Mouse (Mus musculus): ENCODE results near the gene Gm5938. TPM values are rescaled to one million over a fixed set of nuclear protein-coding genes. Genes with fewer than 3 reads are reported as not detected.

Gm5938 gene
- polyA plus RNA-seq (2014; fragmentation: Nextera tagmentation; extraction: Ambion mirVana), result not detected in 2 replicates

DNA sequence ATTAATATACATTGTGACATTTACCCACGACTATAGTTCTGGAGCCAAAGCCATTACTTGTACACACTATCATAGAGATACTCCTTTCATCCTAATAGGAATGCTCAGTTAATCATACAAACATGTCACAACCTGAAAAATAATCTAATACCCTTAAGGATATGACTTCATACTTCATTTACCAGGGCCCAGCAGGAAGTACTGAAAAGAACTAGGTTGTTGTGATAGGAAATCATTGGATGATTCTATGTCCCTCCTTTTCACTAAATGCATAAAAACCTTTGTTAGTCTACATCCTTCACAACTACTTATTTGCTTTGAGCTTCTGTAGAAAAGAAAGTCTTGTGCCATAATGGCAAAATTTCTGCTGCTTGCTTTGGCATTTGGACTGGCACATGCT, at the start of gene Gm5938:
TSS of gene Gm5938 (plus strand) at position 301 of the 400 bp plus-strand sequence.
- no peak within 1 kb of the TSS for H3K27ac ChIP-seq (ENCODE audit: low read depth)
- no peak within 1 kb of the TSS for H3K4me2 ChIP-seq
- no peak for DNase-seq
- no peak for ATAC-seq (ENCODE audit: insufficient read depth)
- no peaks in the 10 kb centered on the region for H3K27me3 ChIP-seq (ENCODE audit: insufficient read depth, low read length)
- no peaks in the 10 kb centered on the region for H3K36me3 ChIP-seq (ENCODE audit: insufficient read depth)
- H3K4me1 ChIP-seq (ENCODE audit: insufficient read depth), result no peaks in the 10 kb centered on the region
- H3K9ac ChIP-seq, result no peak within 1 kb of the TSS
- H3K4me3 ChIP-seq (ENCODE audit: low read depth, low read length), result no peak within 1 kb of the TSS
- no peak for TF ChIP-seq CTCF (IDR thresholded peaks at IDR 0.05; ENCODE audit: low read depth)
- 57% methylated on average over 1 of the region's 1 CpGs for WGBS
- H3K9me3 ChIP-seq (ENCODE audit: low read depth, low read length), result no peaks in the 10 kb centered on the region

DNA sequence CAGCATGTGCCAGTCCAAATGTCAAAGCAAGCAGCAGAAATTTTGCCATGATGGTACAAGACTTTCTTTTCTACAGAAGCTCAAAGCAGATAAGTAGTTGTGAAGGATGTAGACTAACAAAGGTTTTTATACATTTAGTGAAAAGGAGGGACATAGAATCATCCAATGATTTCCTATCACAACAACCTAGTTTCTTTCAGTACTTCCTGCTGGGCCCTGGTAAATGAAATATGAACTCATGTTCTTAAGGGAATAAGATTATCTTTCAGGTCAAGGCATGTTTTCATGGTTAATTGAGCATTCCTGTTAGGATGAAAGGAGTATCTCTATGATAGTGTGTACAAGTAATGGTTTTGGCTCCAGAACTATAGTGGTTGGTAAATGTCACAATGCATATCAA, 34.0 kb upstream of the Gm5938 start, which contains the start of gene Obp1a:
TSS of gene Obp1a (minus strand) at position 101 of the 400 bp plus-strand sequence.
- DNase-seq (no peak), ATAC-seq (ENCODE audit: insufficient read depth) (no peak)
- H3K4me3 ChIP-seq (ENCODE audit: low read depth, low read length), result no peak within 1 kb of the TSS
- H3K9ac ChIP-seq, result no peak within 1 kb of the TSS
- no peak within 1 kb of the TSS for H3K27ac ChIP-seq (ENCODE audit: low read depth)
- no peaks in the 10 kb centered on the region for H3K36me3 ChIP-seq (ENCODE audit: insufficient read depth)
- H3K4me1 ChIP-seq (ENCODE audit: insufficient read depth), result no peaks in the 10 kb centered on the region
- H3K9me3 ChIP-seq (ENCODE audit: low read depth, low read length), result no peaks in the 10 kb centered on the region; the same call in 1 of the 2 replicates
- no peak for TF ChIP-seq CTCF (IDR thresholded peaks at IDR 0.05; ENCODE audit: low read depth)
- H3K27me3 ChIP-seq (ENCODE audit: insufficient read depth, low read length), result no peaks in the 10 kb centered on the region
- no peak within 1 kb of the TSS for H3K4me2 ChIP-seq

Other genes starting within 250 kb of the Gm5938 start
- not detected in 2 replicates for gene 5430402E10Rik, start 200.4 kb upstream of the Gm5938 start, polyA plus RNA-seq (2014; fragmentation: Nextera tagmentation; extraction: Ambion mirVana)
- gene Obp1a, start 34.1 kb upstream of the Gm5938 start, polyA plus RNA-seq (2014; fragmentation: Nextera tagmentation; extraction: Ambion mirVana), result not detected in 2 replicates
- not detected in 2 replicates for gene Obp1b, start 61.3 kb downstream of the Gm5938 start, polyA plus RNA-seq (2014; fragmentation: Nextera tagmentation; extraction: Ambion mirVana)
- not detected in 2 replicates for gene Gm14743, start 120.5 kb downstream of the Gm5938 start, polyA plus RNA-seq (2014; fragmentation: Nextera tagmentation; extraction: Ambion mirVana)
- not detected in 2 replicates for gene 4930480E11Rik, start 244.2 kb downstream of the Gm5938 start, polyA plus RNA-seq (2014; fragmentation: Nextera tagmentation; extraction: Ambion mirVana)

Measured in lung, embryonic 14.5 days (tissue).